Mouse (Mus musculus): ENCODE results near the gene Prkra.

Gene Prkra

GRCm38 (mm10) chr2:76647883-76648570 lies at the start of gene Prkra, which contains the start of gene Pjvk:
Prkra (minus strand) TSS chr2:76648015.
Pjvk (plus strand) TSS chr2:76648476.
- DNase-seq (ENCODE audit: low read depth, low spot score): peak; percentile 86

DNA sequence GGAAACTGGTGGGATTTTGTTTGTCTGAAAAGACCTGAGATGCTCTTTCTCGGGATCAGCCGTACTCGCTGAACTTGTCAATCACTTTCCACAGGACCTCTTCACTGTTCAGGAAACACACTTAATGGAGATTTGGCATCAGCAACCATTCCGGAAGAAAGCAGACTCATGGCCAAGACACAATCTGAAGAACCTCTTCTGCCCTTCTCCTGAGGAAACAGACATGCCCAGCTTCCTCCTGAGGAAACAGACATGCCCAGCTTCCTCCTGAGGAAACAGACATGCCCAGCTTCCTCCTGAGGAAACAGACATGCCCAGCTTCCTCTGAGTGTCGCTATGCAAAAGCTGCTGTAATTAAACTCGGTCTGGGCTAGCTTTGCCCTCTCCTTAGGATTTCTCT lies 47.5 kb upstream of the Prkra start:
- DNase-seq (ENCODE audit: low read depth, low spot score): no peak

DNA sequence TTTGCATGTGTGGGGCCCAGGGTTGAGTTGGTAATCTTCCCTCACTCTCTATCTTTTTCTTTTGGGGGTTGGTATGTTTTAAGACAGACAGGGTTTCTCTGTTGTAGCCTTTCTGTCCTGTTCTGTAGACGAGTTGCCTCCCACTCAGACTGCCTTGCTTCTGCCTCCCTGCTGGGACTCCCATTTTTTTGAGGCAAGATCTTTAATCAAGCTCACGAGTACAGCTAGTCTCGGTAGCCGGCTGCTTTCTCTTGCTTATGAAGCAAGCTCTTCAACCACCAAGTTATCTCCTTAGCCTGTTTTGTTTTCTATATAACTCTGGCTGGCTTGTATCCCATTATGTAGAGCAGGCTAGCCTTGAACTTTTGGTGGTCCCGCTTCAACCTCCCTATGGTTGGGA lies 46.0 kb upstream of the Prkra start:
- no peak for DNase-seq (ENCODE audit: low read depth, low spot score)

- DNase-seq (ENCODE audit: low read depth, low spot score): no peak
Measured at GRCm38 (mm10) chr2:76690436-76691204, 42.8 kb upstream of the Prkra start.

GRCm38 (mm10) chr2:76688162-76688561 lies 40.3 kb upstream of the Prkra start:
- DNase-seq (ENCODE audit: low read depth, low spot score): no peak

GRCm38 (mm10) chr2:76687608-76688007 lies 39.8 kb upstream of the Prkra start:
- DNase-seq (ENCODE audit: low read depth, low spot score): no peak

DNA sequence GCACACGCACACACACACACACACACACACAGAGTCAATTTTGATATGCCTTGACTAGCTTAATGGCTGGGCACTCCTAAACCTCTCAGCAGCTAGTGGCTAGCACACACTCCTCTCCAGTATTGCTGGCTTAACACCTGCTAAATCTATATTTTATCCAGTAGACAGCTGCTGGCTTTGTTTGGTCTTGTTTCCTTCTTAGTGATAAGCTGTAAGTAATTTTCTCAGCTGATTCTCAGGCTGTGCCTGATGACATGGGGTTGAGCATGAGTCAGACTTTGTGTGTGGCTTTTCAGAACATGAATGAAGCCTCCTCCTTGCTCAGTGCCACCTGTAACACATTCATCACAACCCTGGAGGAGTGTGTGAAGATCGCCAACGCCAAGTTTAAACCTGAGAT lies 39.2 kb upstream of the Prkra start:
- no peak for DNase-seq (ENCODE audit: low read depth, low spot score)

DNA sequence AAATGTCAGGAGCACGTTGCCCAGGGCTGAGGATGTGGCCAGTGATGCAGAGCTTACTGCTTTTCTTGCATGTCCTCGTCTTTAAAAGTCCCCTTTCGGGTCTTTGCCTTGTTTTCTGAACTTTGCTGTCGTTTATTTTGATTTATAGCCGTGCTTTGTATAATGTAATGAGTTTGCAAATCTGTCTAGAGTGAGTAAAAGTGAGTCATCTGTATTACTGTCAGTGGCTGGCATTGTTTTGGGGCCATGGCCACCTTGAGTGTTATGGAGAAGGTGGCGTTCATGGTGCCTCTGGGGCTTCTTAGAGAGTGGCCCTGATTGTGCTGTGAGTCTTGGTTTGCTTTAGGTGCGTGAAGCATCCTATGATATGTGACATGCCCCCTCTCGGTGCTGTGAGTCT lies 34.5 kb upstream of the Prkra start:
- DNase-seq (ENCODE audit: low read depth, low spot score): no peak

DNA sequence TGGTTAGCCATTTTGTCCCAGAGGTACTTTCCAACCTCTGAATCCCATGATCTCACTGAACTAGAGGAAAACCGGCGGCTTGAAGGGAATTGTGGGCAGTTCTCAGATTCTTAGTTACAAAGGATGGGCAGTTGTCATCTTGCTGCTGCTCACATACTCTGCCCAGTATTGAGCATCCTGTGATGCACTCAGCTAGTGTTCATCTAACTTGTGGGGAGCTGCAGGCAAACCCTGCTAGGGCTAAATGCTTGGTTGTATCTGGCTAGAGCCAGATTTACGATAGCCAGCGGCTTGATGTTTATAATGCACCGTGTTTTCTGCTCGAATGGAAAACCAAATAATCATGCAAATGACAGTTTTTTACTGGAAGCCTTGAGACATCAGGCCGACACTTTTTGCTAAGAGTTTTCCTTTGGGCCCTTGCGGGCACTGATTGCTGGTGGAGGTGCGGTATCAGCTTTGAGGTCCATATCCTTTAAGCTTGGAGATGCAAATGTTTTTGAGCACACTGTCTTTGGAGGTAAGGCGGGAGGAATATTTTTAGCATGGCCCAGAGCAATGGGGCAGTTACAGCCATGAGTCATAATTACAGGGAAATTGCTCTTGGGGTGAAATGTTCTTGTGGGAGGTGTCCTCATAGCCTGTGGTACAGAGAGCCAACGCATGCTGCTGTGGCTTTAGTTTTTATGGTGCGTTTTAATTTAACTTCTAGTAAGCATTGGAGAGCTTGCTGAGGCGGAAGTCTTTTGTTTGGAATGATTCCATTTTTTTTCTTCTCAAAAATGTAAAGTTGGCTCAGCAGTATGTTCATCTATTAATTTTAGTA lies 28.8 kb upstream of the Prkra start:
- no peak for DNase-seq (ENCODE audit: low read depth, low spot score)

GRCm38 (mm10) chr2:76675949-76676348 lies 28.1 kb upstream of the Prkra start:
- DNase-seq (ENCODE audit: low read depth, low spot score): no peak

GRCm38 (mm10) chr2:76675451-76675850 lies 27.6 kb upstream of the Prkra start:
- no peak for DNase-seq (ENCODE audit: low read depth, low spot score)

- no peak for DNase-seq (ENCODE audit: low read depth, low spot score)
Measured at GRCm38 (mm10) chr2:76674725-76675427, 27.1 kb upstream of the Prkra start, which contains the start of gene Plekha3. Plekha3 (plus strand) TSS chr2:76675281.

GRCm38 (mm10) chr2:76673472-76674081 lies 25.8 kb upstream of the Prkra start:
- no peak for DNase-seq (ENCODE audit: low read depth, low spot score)

GRCm38 (mm10) chr2:76672966-76673392 lies 25.2 kb upstream of the Prkra start, which contains the start of gene Fkbp7:
Fkbp7 (minus strand) TSS chr2:76673116.
- peak; percentile 69 for DNase-seq (ENCODE audit: low read depth, low spot score)

- DNase-seq (ENCODE audit: low read depth, low spot score): no peak
Measured at GRCm38 (mm10) chr2:76672134-76672745, 24.4 kb upstream of the Prkra start.

DNA sequence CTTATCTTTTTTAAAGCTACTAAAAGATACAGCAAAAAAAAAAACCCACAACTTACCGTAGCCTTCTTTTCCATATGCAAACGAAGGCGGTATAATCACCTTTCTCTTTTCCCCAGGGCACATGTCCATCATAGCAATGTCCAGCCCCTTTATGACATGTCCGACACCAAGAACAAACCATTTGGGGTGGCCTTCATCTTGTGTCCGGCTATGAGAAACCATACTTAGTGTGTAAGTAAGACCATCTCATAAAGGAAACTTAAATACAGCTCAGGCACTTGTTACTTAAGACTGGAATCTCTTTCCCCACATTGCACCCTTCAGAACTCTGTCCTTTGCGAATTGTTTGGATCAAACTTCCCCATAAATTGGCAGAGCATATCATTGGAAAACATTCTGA lies 23.8 kb upstream of the Prkra start:
- no peak for DNase-seq (ENCODE audit: low read depth, low spot score)

DNA sequence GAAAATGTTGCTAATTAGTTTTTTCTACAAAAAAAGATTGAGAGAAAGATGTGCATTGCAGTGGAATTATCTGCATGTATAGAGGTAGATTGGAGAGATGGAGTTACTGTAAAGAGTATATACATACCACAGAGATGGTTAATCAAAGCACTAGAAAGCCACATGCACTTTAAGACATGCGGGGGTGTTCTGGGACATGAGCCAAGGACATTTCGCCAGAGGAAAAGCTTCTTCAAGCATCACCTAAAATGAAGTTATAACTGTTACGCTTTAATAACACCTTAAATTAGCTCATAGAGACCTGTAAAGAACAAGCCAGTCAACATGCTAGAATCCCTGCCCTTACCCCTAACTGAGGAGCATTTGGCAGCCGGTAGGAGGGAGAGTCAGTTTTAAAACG lies 19.4 kb upstream of the Prkra start:
- DNase-seq (ENCODE audit: low read depth, low spot score): no peak

GRCm38 (mm10) chr2:76665531-76665930 lies 17.7 kb upstream of the Prkra start:
- no peak for DNase-seq (ENCODE audit: low read depth, low spot score)

DNA sequence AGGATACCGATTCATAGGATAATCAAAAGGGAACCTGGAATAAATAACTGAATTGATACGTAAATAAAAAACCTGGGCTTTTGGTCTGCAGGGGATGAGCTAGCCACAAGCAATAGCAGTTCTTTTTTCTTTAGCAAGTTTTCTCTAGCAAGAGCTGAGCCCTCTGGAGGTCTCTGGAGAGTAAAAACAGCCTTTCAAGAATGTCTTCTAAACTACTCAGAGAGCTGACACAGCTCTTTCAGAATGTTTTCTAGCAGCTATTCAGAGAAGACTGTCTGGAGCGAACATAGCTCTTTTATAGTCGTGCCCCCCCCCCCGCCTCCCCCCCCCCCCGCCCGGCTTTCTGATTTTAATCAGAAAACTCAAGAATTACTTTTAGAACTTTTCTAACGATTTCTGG lies 11.6 kb upstream of the Prkra start:
- no peak for DNase-seq (ENCODE audit: low read depth, low spot score)

DNA sequence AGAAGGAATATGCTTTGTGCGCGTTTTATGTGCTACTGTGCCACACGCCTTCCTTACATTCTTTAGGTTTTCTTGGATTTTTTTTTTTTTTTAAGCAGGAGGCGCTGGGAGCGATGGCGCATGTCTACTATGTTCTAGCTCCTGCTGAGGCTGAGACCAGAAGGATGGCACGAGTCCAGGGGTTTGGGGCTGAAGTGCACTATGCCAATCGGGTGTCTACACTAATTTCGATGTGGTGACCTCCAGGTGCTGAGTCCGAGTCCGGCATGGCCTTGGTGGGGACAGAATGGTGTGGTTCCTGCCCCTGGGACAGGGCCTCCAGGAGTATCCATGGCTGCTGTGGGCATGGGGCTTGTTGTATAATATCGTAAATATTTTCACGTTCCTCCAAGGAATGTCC lies 10.7 kb upstream of the Prkra start:
- DNase-seq (ENCODE audit: low read depth, low spot score): no peak

DNA sequence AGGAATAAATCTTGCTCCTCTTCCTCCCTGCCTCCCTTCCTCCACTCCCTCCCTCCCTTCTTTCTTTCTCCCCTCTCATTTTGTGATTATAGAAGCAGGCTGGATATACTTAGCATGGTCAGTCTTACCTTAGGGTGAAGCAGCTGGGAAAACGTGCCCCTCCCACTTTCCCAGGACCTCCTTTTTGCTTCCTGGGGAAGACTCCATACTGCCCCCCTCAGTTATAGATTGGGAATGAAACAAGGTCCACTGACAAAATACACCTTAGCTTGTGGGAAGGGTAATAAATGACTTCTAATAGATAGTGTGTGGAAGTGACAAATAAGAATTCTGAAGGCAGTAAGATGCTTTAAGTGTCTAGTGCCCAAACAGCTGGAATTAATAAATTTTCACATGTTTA lies 8.2 kb upstream of the Prkra start:
- DNase-seq (ENCODE audit: low read depth, low spot score): no peak

Measured in c-Kit-negative CD71-positive TER-119-positive erythroid progenitor cells, embryonic 14.5 days (primary cell).